Mouse (Mus musculus) spleen, adult 2 months (tissue): ENCODE measurements around the gene Pvr.

ENCODE experiments used
- CTCF ChIP-seq: fragments of 200-500 bp; IDR thresholded peaks from 2 replicates; pipeline ENCODE4 v1.5.1; 2011; ENCODE audit warnings: mild to moderate bottlenecking, inconsistent platforms; ENCODE audit not compliant: insufficient read depth, insufficient read length, insufficient replicate concordance; ENCODE audit errors: extremely low read depth
- POLR2A ChIP-seq: fragments of 200-500 bp; IDR thresholded peaks from 2 replicates; pipeline ENCODE4 v1.6.1; 2011; ENCODE audit warnings: low read depth, low read length, inconsistent platforms

DNA sequence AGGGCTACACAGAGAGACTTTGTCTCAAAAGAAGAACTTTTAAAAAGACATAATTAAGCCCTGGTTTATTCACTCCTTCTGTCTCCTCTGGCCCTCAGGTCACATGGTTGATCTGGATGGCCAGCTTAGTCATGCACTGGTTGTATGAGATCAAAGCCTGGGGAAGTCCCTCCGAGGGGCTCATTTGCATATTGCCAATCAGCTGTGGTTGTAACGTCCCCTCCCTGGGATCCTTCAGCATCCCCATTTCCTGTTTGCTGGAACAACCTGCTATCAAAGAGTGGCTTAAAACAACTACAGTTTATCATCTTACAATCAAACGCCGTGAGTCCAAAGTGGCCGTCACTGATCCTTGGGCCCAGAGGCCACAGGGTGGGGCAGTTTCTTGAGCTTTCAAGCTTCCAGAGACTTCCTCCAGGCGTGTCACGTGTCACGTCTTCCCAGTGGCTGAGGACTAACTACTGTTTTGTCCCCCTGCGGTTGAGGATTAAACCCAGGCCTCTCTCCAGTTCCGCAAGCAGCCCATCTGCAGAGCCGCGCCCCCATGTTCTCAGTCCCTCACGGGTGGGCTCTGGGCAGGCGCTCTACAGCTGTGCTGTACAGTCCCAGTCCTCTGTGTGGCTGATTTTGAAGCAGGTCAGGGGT is 44.1 kb downstream of the Pvr start:
- no peak for TF ChIP-seq CTCF
- no peak for TF ChIP-seq POLR2A
